Mouse (Mus musculus): ENCODE measurements around the gene Xlr3a.
"Not testable (repeated sequence)": the region's sequence is repeated elsewhere in the genome, so short reads cannot be mapped to it uniquely, and the experiment has no call there.

- TF ChIP-seq EP300 (optimal IDR thresholded peaks at IDR 0.05); CTCF (IDR thresholded peaks at IDR 0.05; ENCODE audit: low read depth): not testable (repeated sequence)
Observed at GRCm38 (mm10) chrX:73116747-73117146, 19.9 kb upstream of the Xlr3a start, which contains the start of gene Gm14685.
